Mouse (Mus musculus): ENCODE measurements around the gene Cfap44. TPM values are rescaled to one million over a fixed set of nuclear protein-coding genes. Genes with fewer than 3 reads are reported as not detected.

Gene Cfap44
- total RNA-seq, 2 experiments from 2014 or later: not detected

DNA sequence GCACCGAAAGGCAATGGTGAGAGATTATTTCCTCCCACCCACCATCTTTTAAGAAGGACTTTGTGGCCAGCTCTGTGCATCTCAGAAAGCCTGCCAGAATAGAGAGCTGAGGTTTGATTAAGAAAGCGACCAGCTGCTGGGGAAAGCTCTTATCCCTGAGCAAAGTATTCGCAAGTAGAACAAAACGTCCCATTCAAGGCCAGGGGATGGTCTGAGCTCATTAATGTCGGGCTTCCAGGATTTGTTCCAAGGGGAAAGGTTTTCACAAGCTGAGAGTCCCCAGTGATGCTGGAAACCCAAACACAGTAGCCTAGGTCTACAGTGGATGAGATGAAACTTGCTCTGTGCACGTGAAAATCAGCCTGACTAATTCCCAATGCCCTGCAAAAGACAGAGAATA is 99.3 kb downstream of the Cfap44 start:
- peak; percentile 67 for DNase-seq (ENCODE audit: low spot score)

DNA sequence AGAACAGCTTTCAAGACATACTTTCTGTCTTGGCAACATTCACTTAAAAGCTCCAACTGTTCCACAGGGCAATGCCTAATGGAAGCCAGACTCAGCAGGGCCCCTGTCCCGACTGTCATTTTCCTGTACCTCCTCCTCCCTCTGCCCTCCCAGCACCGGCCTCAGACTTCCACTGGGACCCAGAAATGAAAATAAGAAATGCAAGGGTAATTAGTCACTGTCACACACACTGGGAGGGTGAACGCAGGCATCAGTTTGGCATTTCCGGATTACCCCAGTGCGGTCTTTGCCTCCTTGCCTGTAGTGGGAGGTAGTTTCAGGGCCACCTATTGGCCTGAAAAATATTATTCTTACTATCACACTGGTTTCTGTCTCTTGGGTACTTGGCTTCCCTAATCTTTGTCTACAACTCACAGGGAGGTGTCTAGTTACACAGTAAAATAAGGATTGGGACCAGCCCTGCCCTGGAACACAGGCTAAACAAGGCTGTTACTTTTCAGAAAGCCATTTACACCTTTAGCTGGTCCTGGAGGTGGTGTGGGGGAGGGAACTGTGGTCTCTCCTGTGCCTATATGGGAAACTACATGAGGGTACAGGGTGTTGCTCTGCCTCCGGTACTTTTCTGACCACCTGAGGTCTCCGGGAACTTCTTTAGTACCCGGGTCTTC is 100.0 kb downstream of the Cfap44 start:
- no peak for DNase-seq (ENCODE audit: low spot score)

DNA sequence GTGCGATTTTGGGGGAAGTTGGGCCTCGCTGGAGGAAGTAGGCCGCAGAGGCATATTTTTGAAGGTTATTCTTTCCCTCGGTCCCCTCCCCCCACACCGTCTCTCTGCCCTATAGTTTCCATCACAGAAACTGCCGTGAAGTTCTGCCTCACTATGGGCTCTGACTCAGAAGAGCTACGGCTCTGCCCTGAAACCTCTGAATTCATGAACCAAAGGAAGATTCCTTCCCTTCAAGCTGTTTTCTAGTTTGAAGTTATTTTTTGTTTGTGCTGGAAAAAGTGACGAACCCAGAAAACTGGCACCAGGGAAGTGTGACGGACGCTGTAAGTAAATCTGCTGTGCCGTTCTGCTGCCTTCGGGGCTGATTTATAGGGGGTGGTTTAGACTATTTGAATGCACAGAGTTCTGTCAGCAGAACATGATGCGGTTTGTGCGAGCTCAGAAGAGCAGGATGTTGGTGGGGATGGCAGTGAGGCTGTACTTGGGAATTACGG is 102.4 kb downstream of the Cfap44 start:
- no peak for DNase-seq (ENCODE audit: low spot score)

DNA sequence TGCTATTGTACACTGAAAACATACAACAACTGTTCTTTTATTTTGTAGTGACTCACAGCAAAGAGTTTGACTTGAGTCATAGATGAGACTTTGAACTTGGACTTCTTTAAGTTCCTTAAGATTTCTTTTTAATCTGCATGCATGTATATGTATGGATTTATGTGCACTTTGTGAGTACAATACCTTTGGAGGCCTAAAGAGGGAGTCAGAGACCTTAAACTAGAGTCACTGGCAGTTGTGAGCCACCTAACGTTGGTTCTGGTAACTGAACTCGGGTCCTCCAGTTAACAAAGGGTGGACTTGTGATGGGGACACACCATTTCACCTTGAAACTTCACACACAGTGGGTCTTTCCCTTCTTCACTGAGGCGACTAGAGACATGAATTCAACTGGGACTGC is 103.9 kb downstream of the Cfap44 start:
- DNase-seq (ENCODE audit: low spot score): no peak

DNA sequence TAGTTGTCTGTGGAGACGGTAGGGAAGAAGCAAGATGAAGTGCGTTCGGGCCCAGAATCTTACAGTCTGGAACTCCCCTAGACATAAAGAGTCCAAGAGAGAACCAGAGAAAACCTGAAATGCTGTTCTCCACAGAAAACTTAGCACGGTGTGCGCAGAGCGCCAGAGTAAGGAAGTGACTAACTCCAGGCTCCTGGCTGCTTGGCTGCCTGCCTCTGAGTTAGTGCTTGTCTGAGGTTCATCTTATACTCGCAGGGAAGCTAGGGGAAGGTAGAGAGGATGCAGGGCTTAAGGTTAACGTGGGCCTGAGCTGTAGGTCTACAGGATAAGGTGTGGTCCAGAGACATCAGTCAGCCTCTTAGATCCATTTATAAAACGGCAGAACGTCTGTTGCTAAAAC is 107.2 kb downstream of the Cfap44 start:
- DNase-seq (ENCODE audit: low spot score): no peak

DNA sequence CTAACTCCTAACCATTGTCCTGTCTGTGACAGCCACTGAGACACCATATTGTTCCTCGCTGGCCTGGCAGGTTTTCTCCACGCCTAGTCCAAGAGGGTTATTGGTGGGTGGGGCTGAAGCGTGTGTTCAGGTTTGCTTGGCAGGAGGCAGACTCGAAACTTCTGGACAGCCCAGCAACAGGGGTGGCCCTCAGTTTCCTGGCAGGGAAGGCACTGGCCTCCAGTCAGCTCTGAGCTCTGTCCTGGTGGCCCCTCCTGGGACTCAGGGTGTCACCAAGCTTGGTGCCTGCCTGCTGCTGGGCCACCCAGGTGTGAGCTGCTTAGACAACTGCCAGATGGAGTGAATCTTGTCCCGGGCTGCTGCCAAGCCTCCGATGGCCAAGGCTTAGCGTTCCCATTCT is 107.7 kb downstream of the Cfap44 start:
- no peak for DNase-seq (ENCODE audit: low spot score)

DNA sequence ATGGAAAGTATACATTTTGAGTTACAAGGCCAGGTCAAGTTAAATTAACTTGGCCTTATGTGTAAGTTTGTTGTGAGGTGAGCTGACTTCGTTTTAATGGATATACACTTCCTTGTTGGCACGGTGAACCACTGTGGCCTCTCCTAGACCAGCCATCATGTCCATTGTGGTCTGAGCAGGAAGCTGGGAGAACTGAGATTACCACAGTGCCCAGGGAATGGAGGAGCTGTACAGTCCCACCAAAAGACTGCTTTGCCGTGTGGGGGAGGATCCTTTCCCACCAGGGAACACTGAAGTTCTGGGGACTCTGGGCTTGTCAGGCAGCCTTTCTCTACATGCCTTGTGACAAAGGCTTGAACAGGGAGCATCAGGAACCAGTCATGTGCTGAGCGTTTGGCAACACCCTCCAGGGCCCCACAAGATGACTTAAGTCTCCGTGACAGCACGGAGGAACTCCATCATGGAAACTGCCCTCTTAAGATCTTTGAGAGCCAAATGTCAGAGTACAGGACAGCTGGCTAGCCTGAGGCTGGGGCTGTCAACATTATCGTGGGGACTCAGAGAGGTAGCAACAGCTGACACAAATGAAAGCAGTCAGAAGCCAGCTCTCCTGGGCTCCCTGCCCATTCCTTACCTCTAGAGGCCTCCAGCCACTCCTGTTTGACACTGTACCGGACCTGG is 108.4 kb downstream of the Cfap44 start:
- DNase-seq (ENCODE audit: low spot score): no peak

DNA sequence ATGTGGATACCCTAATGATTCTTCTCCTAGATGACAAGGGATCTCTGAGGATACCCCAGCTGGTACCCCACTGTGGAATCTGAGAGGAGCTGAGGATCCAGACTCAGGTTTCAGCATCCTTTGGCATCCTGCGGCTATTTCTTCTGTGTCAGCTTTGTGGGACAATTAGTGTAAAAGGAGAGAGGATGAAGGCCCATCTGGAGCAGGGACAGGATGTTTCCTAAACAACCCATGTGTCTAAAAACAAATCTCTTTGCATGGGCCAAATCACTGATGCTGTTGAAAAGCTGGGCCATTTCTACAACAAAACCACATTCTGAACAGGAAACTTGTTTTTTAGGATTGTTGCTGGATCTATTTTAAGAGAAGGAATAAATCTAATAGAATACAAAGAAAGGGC is 110.6 kb downstream of the Cfap44 start:
- DNase-seq (ENCODE audit: low spot score): no peak

DNA sequence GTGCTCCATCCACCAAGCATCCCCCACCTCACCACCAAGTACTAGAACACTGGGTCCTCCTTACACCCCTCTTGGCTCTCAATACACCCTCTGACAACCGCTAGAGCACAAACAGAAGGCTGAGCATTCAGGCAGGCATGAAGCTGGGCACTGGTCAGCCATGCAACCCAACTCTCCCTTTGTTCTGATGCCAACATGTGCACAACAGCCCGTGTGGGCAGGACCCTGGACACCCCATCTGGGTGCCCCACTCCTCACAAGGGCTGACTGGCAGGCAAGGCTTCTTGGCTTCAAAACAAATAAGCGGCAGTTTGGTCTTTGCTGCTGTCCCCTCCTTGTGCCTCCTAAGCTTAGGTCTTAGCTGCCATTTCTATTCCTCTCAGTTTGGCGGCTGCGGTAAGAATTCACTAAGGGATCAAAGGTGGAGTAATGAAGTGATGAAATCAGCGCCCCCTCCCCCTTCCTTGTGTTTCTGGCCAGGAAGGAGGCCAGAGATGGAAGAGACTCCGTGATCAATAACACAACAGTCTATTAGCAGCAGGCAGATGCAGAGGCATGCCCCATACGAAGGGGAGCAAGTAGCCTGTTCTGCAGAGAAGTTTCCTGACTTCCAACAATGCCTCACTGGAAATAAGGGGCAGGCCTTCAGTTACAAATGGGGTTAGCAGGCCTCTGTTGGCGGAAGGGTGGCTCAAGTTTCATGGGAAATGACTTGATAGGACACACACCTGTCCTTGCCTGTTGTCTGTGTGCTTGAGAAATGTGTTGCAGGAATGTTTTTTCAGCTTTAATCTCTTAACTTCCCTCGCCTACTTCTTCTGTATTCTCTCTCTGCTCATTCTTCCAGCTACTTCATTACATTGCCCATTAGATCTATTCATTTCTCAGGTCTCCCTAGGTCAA is 112.7 kb downstream of the Cfap44 start:
- DNase-seq (ENCODE audit: low spot score): no peak

DNA sequence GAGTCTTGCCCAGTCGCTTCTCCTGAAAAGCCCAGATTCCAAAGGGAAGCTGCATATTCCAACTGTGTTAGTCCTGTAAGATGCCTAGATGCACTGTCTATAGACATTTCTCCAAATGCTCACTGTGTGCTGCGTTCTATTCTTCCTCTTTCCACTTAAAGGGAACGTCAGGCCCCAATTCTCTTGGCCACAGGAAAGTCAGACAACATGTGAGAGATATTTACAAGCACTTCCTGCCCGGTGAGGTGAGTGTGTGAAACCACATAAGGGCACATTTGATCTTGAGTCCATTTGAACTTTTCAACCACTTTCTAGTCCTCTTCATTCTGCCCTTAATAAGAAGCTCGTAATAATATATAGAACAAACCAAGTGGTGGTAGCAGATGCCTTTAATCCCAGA is 113.4 kb downstream of the Cfap44 start:
- no peak for DNase-seq (ENCODE audit: low spot score)

DNA sequence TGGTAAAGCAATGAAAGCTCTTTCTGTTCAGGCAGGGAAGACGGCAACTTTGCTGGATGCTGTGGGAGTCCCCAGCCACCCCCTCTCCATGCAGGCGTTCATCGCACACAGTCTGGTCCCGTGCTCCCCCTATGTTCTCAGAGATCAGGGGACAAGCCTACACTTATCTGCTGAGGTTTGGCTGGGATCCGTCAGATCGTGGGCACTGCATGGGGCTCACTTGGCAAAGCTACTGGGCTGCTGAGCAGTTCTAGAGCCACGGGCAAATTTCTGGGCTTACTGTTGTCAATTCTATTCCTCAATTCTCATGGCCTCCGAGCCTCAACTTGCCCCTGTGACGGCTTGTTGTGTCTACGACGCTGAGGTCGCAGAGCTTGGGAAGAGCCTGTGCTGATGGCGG is 114.2 kb downstream of the Cfap44 start:
- DNase-seq (ENCODE audit: low spot score): no peak

DNA sequence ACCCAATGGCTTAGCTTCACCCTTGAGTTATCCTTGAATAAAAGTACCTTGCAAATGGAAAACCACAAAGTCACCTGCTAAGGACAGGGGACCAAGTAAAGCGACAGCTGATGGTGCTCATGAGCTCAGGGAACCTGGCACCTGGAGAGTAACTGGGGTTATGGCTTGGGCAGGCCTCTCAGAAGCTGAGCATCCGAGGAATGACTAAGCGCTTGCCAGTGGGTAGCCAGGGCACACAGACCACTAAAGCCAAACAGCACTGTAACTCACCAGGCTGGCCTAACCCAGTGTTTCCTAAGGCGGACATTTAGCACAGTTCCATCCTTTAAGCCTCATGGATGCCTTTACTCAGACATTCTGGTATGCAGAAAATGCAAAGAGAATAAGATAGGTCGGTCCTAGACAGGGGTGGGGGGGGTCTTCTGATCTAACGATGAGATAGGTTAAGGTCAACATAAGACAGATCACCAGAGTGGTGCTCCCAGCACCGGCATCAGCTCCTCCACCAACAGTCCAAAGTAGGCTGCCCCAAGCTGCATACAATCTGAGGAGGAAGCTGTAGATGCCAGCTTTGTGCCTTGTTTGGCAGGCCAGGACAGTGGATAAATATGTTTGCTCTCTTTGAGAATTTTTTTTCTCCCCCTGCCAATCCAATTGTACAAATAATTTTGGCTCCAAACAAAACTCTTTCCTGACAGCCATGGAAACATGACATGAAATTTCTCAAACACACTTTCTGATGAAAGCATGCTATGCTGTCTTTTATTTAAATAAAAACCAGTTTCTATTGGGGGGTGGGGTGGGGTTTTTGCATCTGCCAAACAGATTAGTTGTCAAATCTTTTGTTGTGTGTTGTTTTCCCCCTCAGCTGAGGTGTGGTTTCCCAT is 115.1 kb downstream of the Cfap44 start:
- no peak for DNase-seq (ENCODE audit: low spot score)

DNA sequence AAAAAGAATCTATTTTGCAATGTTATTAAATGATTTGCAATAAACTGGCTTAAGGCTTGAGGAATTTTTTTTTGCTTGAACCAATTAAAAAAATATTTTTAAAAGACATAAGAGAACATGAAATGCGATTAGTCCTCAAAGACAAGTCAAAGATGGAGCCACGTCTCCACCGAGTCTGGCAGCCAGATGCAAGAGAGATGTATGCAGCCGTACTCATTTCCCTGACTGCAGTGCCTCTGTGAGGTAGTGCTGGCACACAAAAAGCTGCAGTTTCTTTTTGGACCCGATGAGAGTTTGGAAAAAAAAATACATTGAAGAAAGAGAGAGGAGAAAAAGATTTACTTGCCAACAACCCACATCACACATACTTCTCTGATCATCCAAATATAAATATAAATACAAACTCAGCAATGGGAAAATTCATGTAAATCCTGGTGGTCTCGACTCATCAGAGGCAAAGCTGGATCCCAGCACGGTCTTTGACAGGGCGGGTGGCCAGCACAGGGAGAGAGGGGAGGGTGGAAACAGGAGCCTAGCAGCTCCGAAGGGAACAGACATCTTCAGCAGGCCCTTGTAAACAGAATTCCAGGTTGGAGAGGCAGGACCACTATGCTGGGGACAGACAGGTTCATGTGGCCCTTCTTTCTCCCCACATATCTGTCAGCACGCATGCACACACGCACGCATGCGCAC is 116.1 kb downstream of the Cfap44 start:
- DNase-seq (ENCODE audit: low spot score): no peak

DNA sequence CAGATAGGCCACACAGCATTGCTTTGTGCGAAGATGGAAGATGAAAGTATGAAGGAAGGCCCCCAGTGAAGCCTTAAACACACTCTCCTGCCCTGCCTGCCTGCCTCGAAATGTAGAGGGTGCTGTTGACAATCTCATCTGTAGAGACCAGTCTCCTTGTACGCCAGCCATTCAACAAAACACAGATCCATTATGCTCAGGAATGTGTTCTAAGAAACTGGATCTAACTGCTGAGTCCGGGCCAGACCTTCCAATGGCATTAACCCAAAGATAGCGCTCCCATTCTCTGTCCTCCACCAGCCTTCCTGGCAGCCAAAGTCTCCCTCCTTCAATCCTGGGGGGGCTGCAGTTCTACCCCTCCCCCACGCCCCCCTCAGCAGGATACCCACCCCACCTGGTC is 121.9 kb downstream of the Cfap44 start:
- no peak for DNase-seq (ENCODE audit: low spot score)

DNA sequence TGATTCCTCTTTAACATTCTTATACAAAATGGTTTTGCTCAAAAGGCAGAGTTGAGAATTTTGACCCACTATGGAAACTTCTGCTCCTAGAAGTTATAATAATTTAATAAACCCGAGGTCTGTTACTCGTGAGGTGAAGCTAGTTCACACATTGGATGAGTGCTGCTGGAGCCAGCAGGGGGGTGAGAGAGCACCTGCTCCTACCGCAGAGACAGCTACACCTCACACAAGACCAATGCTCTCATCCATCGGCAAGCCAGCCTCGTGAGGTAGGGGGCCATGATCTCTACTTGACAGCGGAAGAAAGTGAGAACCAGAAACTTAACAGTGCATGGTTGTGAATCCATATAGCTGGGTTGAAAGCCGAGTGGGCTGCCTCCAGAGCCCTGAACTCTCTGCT is 129.0 kb downstream of the Cfap44 start:
- DNase-seq (ENCODE audit: low spot score): no peak

DNA sequence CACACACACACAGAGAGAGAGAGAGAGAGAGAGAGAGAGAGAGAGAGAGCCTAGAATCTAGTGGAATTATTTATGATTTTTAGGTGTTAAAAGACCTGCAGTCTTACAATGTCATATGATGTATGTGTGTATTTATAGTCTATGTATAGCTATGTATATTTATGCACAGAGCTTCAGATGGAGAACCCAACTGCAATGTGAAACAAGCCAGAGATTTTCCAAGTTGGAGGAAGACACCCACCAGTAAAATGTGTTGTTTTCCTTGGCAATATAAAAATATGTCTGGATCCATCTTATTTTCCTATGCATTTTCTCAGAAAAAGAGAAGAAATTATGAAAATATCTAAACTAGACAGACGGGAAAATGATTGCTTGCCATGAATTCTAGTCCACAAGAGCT is 131.4 kb downstream of the Cfap44 start:
- DNase-seq (ENCODE audit: low spot score): no peak

DNA sequence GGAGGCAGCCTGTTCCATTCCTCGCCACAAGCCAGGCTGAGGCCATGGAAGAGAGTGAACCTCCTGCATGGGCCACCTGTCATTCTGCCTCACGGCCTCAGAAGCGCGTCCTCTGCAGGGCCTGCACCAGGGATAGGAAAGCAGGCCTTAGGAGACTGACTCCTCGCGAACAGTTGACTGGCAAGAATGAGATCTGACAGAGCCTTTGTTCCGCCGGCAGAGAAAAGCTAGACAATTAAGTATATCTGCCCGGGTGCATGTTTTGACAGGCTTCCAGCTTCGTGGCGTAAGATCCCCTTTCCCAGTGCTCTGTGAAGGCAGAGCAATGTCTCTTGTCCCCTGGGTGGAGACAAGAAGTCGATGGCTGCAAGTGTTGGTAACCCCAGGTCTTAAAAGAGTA is 132.1 kb downstream of the Cfap44 start:
- peak; percentile 19 for DNase-seq (ENCODE audit: low spot score)

DNA sequence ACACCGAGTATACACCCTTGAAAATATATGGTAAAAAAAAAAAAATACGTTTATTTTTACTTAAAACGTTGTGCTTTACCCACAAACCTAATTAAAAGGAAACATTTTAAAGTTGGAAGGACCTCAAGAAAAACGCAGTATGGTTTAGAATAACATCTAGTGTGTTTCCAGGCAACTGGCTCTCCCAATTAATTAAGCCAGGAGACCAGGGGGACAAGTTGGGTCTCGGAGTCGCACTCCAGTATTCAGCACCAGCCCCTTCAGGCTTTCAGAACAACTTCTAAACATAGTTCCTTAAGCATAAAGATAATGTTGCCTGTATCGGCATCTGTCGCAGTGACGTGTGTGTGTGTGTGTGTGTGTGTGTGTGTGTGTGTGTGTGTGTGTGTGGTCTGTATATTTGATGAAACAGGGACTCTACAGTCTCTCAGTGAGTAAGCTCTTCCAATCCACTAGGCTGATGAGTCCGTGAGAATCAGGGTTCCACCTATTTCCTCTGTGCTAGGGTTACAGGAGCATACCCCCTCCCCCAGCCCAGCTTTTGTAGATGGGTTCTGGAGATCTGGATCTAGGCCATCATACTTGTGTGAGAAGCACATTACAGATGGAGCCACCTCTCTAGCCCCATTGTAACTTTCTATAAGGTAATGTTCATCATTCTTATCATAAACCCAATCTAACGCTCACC is 132.8 kb downstream of the Cfap44 start:
- DNase-seq (ENCODE audit: low spot score): no peak

DNA sequence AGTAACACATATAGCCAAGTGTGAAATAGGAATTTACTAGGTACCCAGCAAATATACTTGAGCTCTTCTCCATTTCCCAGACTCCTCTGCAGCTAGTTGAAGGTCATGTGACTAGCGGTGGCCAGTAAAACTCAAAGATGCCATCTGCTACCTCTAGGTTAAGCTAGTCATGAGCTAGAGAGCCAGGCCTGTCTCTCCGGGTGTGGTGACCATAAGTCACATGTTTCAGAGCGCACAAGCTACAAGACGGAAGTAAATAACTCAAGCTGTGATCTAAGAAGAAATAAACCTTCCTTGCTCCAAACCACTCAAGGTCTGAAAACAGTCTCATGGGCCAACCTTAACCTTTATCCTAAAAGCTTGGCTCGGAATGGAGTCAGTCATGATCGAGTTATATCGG is 134.4 kb downstream of the Cfap44 start:
- DNase-seq (ENCODE audit: low spot score): no peak

DNA sequence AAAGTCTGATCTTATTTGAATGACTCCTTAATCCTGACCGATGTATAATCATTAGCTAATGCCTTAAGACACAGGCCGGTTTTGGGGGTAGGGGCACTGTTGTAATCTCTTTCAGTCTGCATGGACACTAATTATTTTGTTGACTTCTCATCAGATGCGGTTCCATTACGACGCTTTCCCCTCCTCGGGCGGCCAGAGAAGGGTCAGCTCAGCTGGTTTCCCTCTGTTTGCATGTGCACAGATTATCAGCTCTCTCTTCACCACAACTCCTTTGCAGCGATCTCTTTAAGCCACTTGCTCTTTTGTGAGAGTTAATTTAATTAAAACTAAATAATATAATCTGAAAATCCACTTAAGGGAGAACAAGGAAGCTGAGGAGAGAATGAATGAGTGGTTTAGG is 135.1 kb downstream of the Cfap44 start:
- no peak for DNase-seq (ENCODE audit: low spot score)
